Mouse (Mus musculus) liver, embryonic 12.5 days (tissue): ENCODE data around the gene Cnnm3. TPM values are rescaled to one million over a fixed set of nuclear protein-coding genes. Genes with fewer than 3 reads are reported as not detected.

Experiments used
- ATAC-seq: fragments of 200-750 bp; cut with Nextera tagmentation; 2 replicates; pipeline ENCODE4 v1.8.0; 2017; ENCODE audit warnings: moderate number of reproducible peaks, mild to moderate bottlenecking, moderate library complexity
- H3K27ac ChIP-seq: fragments of 300-500 bp; sonication (generic); 2 replicates; pipeline ENCODE4 v1.5.1; 2016; ENCODE audit warnings: mild to moderate bottlenecking
- H3K27me3 ChIP-seq: fragments of 300-500 bp; sonication (generic); replicated peaks from 2 replicates; pipeline ENCODE4 v1.6.1; 2016; ENCODE audit warnings: mild to moderate bottlenecking, moderate library complexity
- H3K36me3 ChIP-seq: fragments of 300-500 bp; sonication (generic); 2 replicates; pipeline ENCODE4 v1.6.1; 2016; ENCODE audit warnings: mild to moderate bottlenecking, moderate library complexity
- H3K4me1 ChIP-seq: fragments of 300-500 bp; sonication (generic); 2 replicates; pipeline ENCODE4 v1.6.1; 2016
- H3K4me2 ChIP-seq: fragments of 300-500 bp; sonication (generic); 2 replicates; pipeline ENCODE4 v1.6.1; 2016; ENCODE audit warnings: mild to moderate bottlenecking, moderate library complexity
- H3K4me3 ChIP-seq: fragments of 300-500 bp; sonication (generic); 2 replicates; pipeline ENCODE4 v1.5.1; 2016; ENCODE audit warnings: mild to moderate bottlenecking, moderate library complexity
- H3K9ac ChIP-seq: fragments of 300-500 bp; sonication (generic); 2 replicates; pipeline ENCODE4 v1.6.1; 2016; ENCODE audit warnings: mild to moderate bottlenecking, moderate library complexity
- H3K9me3 ChIP-seq: fragments of 300-500 bp; sonication (generic); replicated peaks from 2 replicates; pipeline ENCODE4 v1.6.1; 2016; ENCODE audit warnings: mild to moderate bottlenecking, moderate library complexity
- WGBS: fragments of 180-500 bp; shearing (Covaris S2); methylation state at CpG from one replicate; pipeline ENCODE4 v1.1.7; 2016; ENCODE audit not compliant: insufficient replicate concordance; 5-methylcytosine and 5-hydroxymethylcytosine counted together
- polyA plus RNA-seq: library from polyadenylated mRNA; unstranded; fragments of >200 nt; fragmentation: Nextera tagmentation; extraction: Ambion mirVana; gene quantifications from 2 replicates; pipeline ENCODE4 v1.2.1, GENCODE M21; 2016

Gene Cnnm3
- polyA plus RNA-seq, 1 experiment from 2014 or later = 1.3 TPM

DNA sequence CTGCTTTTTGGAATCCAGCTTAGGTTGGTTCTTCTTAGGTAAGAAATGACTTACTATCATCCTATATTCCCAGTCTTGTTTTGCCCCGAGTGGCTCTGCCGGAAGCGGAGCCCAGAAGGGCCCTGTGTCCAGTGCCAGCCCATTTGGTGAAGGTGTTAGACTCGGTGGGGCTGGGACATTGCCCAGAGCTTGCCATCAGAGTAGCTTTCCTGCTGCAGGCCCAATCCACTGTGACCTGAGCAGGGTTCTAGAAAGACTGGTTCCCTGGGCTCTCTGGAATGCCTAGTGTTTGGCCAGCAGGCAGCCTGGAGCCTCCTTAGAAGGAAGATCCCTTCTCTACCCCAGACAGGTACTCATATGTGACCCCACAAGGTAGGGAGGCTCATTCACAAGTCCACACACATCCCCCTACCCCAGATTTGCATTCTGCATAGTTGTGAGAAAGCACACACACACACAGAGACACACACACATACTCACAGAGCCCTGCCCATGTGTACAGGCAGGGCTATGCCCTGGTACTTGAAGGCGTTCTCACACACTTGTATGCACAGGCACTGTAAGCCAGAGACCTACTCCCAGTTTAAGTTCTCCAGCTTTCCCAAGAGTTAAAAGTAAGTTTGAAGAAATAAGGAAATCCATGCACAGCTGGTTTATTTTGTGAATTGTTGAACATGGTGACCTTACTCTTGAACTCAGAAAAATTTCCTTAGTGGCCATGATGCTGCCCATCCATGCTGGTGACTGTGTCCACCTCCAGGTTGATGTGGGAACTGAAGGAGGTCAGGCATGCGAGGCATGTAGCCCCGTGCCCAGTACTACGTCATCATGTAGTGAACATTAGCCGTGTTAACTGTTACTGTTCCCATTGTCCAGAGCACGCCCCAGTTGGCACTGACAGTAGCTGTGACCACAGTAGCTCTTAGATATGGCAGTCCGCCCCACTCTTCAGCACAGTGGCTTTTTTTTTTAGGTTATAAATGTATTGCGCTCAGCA lies 31.5 kb upstream of the Cnnm3 start:
- H3K4me1 ChIP-seq = peaks cover 25% of the 10 kb centered on the region
- no peaks in the 10 kb centered on the region for H3K27me3 ChIP-seq
- no peaks in the 10 kb centered on the region for H3K36me3 ChIP-seq
- H3K4me3 ChIP-seq = no peak overlapping the region
- H3K9ac ChIP-seq = no peak overlapping the region
- no peak overlapping the region for H3K4me2 ChIP-seq
- 74% methylated on average over 12 of the region's 12 CpGs for WGBS
- no peak overlapping the region for H3K27ac ChIP-seq
- no peak for ATAC-seq
- H3K9me3 ChIP-seq = no peaks in the 10 kb centered on the region

DNA sequence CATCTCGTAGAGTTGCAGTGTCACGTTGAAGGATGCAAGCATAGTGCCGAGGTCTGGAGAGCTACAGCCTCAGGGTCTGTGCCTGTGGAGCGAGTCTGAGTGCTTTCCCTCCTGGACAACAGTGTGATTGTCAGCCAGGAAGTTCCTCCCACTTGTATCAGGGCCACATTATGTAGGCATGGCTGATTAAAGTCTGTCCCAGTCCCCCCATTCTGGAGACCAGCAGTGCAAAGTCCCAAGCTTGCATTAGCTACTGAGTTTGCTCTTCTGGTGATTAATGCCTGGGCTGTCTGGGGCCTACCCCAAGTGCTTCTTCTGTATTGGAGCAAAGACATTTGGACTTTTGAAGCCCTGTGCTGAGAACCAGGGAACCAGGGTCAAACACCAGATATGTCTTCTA lies 27.8 kb upstream of the Cnnm3 start:
- Histone ChIP-seq H3K4me3 (no peak overlapping the region), H3K27me3 (no peaks in the 10 kb centered on the region), H3K9ac (no peak overlapping the region), H3K9me3 (no peaks in the 10 kb centered on the region), H3K27ac (no peak overlapping the region), H3K36me3 (no peaks in the 10 kb centered on the region), H3K4me2 (no peak overlapping the region), H3K4me1 (peaks cover 8% of the 10 kb centered on the region)
- WGBS = 62% methylated on average over 4 of the region's 4 CpGs
- peak; percentile 37 for ATAC-seq

DNA sequence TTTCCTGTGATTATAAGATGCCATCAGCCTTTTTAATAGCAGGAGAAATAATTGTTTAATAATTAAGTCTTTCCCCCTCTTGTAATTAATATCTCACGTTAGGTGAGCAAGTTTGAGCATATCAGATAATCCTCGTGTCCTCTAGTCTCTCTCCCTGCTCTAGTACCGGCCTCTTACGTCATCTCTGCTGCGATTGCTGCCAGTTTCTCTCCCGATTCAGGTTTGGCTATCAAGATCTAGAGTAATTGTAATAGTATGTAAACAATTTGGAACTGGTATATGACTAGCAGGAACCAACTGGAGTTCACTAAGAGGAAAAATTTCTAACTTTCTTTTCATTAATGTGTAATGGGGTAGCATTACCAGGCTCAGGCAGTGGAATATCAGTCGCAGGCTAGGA lies 26.6 kb upstream of the Cnnm3 start:
- Histone ChIP-seq H3K36me3 (no peaks in the 10 kb centered on the region), H3K9me3 (no peaks in the 10 kb centered on the region), H3K9ac (no peak overlapping the region), H3K27me3 (no peaks in the 10 kb centered on the region), H3K27ac (no peak overlapping the region), H3K4me3 (no peak overlapping the region), H3K4me1 (peaks cover 8% of the 10 kb centered on the region), H3K4me2 (no peak overlapping the region)
- 64% methylated on average over 7 of the region's 7 CpGs for WGBS
- no peak for ATAC-seq

DNA sequence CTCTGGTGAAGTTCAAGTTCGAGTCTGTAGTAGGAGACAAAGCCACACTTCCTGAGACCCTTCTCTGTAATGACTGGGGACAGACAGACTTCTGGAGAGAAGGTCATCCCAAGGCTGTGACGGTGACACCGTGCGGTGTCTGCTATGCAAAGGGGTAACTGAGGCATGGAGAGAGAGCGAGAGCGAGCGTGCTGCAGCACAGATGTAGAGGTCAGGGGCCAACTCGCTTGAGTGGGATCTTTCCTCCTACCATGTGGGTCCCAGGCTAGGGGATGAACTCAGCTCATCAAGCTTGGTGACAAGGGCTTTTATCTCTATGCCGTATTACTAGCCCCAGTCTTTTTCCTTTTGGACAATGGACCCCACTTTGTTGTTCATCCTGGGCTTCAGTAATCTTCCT lies 24.6 kb upstream of the Cnnm3 start:
- no peaks in the 10 kb centered on the region for H3K9me3 ChIP-seq
- no peaks in the 10 kb centered on the region for H3K27me3 ChIP-seq
- no peaks in the 10 kb centered on the region for H3K36me3 ChIP-seq
- no peak overlapping the region for H3K27ac ChIP-seq
- no peak overlapping the region for H3K4me2 ChIP-seq
- H3K4me3 ChIP-seq = no peak overlapping the region
- 75% methylated on average over 9 of the region's 9 CpGs for WGBS
- no peak for ATAC-seq
- no peak overlapping the region for H3K9ac ChIP-seq
- peaks cover 6% of the 10 kb centered on the region for H3K4me1 ChIP-seq

DNA sequence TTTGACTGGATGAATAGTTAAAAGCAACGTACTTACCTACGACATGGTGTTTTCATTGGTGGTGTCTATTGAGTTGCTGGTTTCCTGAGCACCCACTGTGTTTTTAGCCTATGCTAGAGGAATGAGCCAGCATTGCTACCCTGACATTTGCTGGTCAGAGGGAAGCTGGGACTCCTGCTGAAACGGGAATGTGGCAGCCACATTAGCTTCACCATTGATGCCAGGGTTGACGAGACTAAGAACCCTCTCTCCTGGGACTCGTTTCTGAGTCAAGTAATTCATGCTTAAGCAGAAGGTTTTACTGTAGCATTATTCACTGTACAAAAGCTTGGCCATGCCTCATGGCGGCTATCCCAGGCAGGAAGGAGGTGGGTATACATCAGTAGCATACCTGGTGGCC lies 22.0 kb upstream of the Cnnm3 start:
- H3K4me1 ChIP-seq = no peaks in the 10 kb centered on the region
- H3K9ac ChIP-seq = no peak overlapping the region
- H3K27ac ChIP-seq = no peak overlapping the region
- H3K4me2 ChIP-seq = no peak overlapping the region
- no peak for ATAC-seq
- no peak overlapping the region for H3K4me3 ChIP-seq
- no peaks in the 10 kb centered on the region for H3K36me3 ChIP-seq
- H3K9me3 ChIP-seq = no peaks in the 10 kb centered on the region
- 69% methylated on average over 6 of the region's 6 CpGs for WGBS
- H3K27me3 ChIP-seq = no peaks in the 10 kb centered on the region

DNA sequence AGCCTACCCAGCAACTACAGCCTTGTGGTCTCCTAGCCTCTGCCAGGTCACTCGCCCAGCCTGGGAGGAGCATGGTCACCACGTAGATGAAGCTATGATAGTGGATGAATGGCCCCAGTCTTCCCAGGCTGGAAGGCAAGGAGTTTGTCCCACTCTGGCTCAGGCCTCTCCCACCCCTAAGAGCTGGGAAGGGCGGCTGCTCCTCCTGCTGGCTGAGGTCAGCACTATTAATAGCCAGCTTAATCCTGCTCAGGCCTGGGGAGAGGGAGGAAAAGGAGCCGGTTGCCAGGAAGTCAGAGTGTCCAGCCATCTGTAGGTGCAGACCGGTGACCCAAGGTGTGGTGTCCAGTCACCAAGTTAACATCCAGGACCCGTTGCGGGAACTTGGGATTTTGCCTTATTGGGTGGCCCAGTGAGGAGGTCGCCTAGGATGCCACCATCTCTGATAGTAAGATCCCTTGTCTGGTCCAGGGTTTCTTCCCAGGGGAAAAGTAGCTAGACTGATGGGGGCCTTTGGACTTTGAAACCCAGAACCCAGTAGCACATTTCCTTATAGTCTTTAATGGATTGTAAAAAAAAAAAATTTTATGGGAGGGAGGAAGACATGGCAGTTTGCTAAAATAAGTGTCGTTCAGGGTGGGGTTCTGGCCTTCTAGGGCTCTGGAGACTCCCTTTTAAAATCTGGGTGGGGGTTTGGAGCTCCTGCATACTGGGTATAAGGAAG lies 19.1 kb upstream of the Cnnm3 start:
- Histone ChIP-seq H3K27me3 (no peaks in the 10 kb centered on the region), H3K4me3 (no peak overlapping the region), H3K4me2 (no peak overlapping the region), H3K36me3 (no peaks in the 10 kb centered on the region), H3K9ac (no peak overlapping the region), H3K4me1 (no peaks in the 10 kb centered on the region), H3K9me3 (no peaks in the 10 kb centered on the region), H3K27ac (no peak overlapping the region)
- 0 out of 2 replicates have a peak, but pooled peaks have one; percentile 30 for ATAC-seq
- WGBS = 52% methylated on average over 9 of the region's 9 CpGs

DNA sequence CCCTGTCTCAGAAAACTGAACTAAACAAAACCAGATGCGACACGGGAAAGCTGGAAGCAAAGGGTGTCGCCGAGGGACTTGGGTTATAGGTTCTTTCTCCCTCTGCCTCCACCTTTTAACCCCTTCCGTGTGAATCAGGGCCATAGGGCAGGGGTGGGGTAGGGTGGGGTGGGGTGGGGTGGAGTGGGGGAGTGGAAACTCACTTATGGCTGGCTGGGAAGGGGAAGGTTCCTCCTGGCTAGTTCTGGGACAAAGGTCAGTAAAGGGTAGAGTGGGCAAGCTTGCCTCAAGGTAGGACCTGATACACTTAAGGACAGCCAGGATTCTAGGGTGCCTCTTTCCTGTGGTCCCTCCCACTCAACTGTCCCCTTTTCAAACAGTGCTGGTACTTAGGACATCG lies 18.4 kb upstream of the Cnnm3 start:
- H3K27ac ChIP-seq = no peak overlapping the region
- WGBS = 69% methylated on average over 6 of the region's 6 CpGs
- no peak overlapping the region for H3K4me2 ChIP-seq
- H3K27me3 ChIP-seq = no peaks in the 10 kb centered on the region
- H3K4me3 ChIP-seq = no peak overlapping the region
- no peaks in the 10 kb centered on the region for H3K36me3 ChIP-seq
- no peaks in the 10 kb centered on the region for H3K9me3 ChIP-seq
- H3K9ac ChIP-seq = no peak overlapping the region
- no peaks in the 10 kb centered on the region for H3K4me1 ChIP-seq
- no peak for ATAC-seq

DNA sequence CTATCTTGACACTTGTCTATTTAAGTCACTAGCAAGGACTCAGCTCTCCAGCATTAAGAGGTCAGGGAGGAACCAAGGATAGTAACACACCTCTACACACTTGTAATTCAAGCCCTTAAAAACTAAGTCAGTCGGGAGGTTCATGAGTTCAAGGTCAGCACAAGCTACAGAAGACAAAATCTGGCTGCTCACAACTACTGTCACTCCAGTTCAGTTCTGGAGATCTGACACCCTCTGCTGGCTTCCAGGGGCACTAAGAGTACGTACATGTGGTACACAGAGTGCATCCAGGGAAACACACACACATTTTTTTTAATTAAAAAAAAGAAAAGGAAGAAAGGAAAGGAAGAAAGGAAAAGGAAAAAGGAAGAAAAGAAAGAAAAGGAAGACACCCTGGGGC lies 14.9 kb upstream of the Cnnm3 start:
- WGBS = 54% methylated on average over 2 of the region's 2 CpGs
- no peak overlapping the region for H3K4me3 ChIP-seq
- H3K27ac ChIP-seq = no peak overlapping the region
- no peaks in the 10 kb centered on the region for H3K27me3 ChIP-seq
- H3K9ac ChIP-seq = no peak overlapping the region
- no peak overlapping the region for H3K4me2 ChIP-seq
- peaks cover 8% of the 10 kb centered on the region; the same call in 1 of the 2 replicates for H3K36me3 ChIP-seq
- H3K4me1 ChIP-seq = no peaks in the 10 kb centered on the region
- no peaks in the 10 kb centered on the region for H3K9me3 ChIP-seq
- no peak for ATAC-seq

DNA sequence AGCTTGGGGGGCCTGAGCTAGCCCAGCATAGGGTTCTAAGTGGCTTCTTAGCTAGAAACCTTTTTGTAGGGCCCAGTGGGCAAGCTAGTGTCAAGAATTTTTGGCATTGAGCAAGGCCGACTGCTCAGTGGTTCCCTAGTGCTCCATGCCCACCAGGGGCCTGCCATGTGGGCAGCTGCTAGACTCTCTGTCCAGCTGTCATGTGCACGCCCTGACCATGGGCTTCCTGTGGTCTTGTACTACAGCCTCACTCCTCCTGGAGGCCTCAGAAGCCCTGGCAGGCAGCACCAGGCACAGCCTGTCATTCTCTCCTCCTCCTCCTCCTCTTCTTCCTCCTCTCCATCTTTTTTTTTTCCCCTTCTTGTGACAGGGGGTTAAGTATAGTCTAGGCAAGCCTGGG lies 14.4 kb upstream of the Cnnm3 start:
- ATAC-seq = no peak
- Histone ChIP-seq H3K9ac (no peak overlapping the region), H3K4me3 (no peak overlapping the region), H3K36me3 (peaks cover 8% of the 10 kb centered on the region; the same call in 1 of the 2 replicates), H3K4me1 (no peaks in the 10 kb centered on the region), H3K9me3 (no peaks in the 10 kb centered on the region), H3K27ac (no peak overlapping the region), H3K27me3 (no peaks in the 10 kb centered on the region), H3K4me2 (no peak overlapping the region)
- WGBS = 58% methylated on average over 2 of the region's 2 CpGs

DNA sequence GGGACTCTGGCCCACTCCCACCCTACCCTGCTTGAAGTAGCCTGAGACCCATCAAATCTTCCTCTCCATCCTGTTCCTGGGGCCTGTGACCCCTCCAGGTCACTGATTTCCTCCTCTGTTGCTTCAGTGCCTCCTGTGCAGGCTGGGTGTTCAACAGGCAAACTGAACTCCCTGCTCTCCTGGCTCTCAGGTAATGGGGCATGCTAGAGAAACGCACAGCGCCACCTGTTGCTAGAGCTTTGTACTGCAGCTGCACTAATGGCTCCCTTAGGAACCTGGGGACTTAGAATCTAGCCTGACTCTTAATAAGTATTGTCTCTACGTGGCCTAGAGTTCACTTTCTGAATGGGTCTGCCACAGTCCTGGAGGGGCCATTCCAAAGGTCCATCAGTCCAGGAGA lies 10.4 kb upstream of the Cnnm3 start:
- Histone ChIP-seq H3K9me3 (no peaks in the 10 kb centered on the region), H3K4me2 (no peak overlapping the region), H3K27me3 (no peaks in the 10 kb centered on the region), H3K4me1 (no peaks in the 10 kb centered on the region), H3K9ac (no peak overlapping the region), H3K36me3 (peaks cover 8% of the 10 kb centered on the region; the same call in 1 of the 2 replicates), H3K27ac (no peak overlapping the region), H3K4me3 (no peak overlapping the region)
- ATAC-seq = no peak
- 3% methylated on average over 3 of the region's 3 CpGs for WGBS

DNA sequence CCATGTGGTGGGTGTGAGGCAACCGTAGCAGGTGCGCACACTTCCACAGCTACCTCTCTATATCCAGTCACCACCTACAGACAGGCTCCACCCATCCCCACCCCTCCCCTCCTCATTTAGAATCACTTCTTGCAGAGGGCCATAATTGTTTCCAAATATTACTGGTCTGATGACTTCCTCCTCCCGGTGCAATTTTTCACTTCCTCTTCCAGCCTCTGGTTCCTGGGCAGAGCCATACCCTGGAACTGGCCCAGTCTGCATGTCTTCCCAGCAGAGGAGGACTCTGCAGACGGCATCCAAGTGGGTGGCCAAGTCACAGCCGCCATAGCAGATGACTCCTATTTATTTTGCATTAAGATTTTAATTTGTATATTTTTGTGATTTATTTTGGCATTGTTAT lies 3.4 kb upstream of the Cnnm3 start:
- Histone ChIP-seq H3K36me3 (no peaks in the 10 kb centered on the region), H3K4me2 (no peak overlapping the region), H3K9ac (no peak overlapping the region), H3K4me1 (peaks cover 9% of the 10 kb centered on the region), H3K27me3 (no peaks in the 10 kb centered on the region), H3K9me3 (no peaks in the 10 kb centered on the region), H3K4me3 (no peak overlapping the region), H3K27ac (no peak overlapping the region)
- no peak for ATAC-seq
- 62% methylated on average over 5 of the region's 5 CpGs for WGBS
